Mouse (Mus musculus) ES-E14 (cell line): ENCODE measurements around the gene Fgd3.

Experiments
- MAFK ChIP-seq: IDR thresholded peaks from 2 replicates; pipeline ENCODE4 v1.6.1; 2014; ENCODE audit warnings: mild to moderate bottlenecking, low read depth, low read length, inconsistent platforms; ENCODE audit not compliant: insufficient read depth
- ZNF384 ChIP-seq: IDR thresholded peaks from 2 replicates; pipeline ENCODE4 v1.6.1; 2012; ENCODE audit warnings: low read depth, low read length, inconsistent platforms

- TF ChIP-seq MAFK: no peak
- no peak for TF ChIP-seq ZNF384
These were observed 69.2 kb downstream of the Fgd3 start for GRCm38 (mm10) chr13:49250716-49251517.
